Mouse (Mus musculus): ENCODE measurements around the gene Ccdc169.

GRCm38 (mm10) chr3:55101092-55101491 lies 36.0 kb upstream of the Ccdc169 start:
- no peak for TF ChIP-seq CTCF (IDR thresholded peaks at IDR 0.05; ENCODE audit: borderline replicate concordance, extremely low read depth, insufficient read depth, insufficient read length)
- TF ChIP-seq POLR2A (IDR thresholded peaks at IDR 0.05; ENCODE audit: borderline replicate concordance, extremely low read depth, insufficient read depth, insufficient read length, poor library complexity, severe bottlenecking), result no peak
